Mouse (Mus musculus) lung, postnatal 0 days (tissue): ENCODE measurements around the gene Npas4. TPM values are rescaled to one million over a fixed set of nuclear protein-coding genes. Genes with fewer than 3 reads are reported as not detected.
"Not testable (repeated sequence)": the region's sequence is repeated elsewhere in the genome, so short reads cannot be mapped to it uniquely, and the experiment has no call there.

Source experiments
- ATAC-seq: fragments of 200-750 bp; cut with Nextera tagmentation; 2 replicates; pipeline ENCODE4 v1.8.0; 2017; ENCODE audit warnings: moderate library complexity
- DNase-seq: peaks from one replicate; pipeline ENCODE4 v3.0.0-alpha.2; 2016; ENCODE audit warnings: low spot score
- H3K27ac ChIP-seq: fragments of 300-500 bp; sonication (generic); 2 replicates; pipeline ENCODE4 v1.5.1; 2014; ENCODE audit warnings: antibody characterized with exemption, mild to moderate bottlenecking, low read length, mixed read lengths
- H3K27me3 ChIP-seq: fragments of 300-500 bp; sonication (generic); replicated peaks from 2 replicates; pipeline ENCODE4 v1.6.1; 2014; ENCODE audit warnings: low read length, mixed read lengths; ENCODE audit not compliant: insufficient read depth
- H3K36me3 ChIP-seq: fragments of 300-500 bp; sonication (generic); 2 replicates; pipeline ENCODE4 v1.6.1; 2014; ENCODE audit warnings: low read length, mixed read lengths; ENCODE audit not compliant: insufficient read depth
- H3K4me1 ChIP-seq: fragments of 300-500 bp; sonication (generic); 2 replicates; pipeline ENCODE4 v1.6.1; 2014; ENCODE audit warnings: antibody characterized with exemption, low read depth, low read length, mixed read lengths; ENCODE audit not compliant: insufficient read depth
- H3K4me2 ChIP-seq: fragments of 300-500 bp; sonication (generic); replicated peaks from 2 replicates; pipeline ENCODE4 v1.6.1; 2014; ENCODE audit warnings: low read depth, mild to moderate bottlenecking, low read length, moderate library complexity, mixed read lengths
- H3K4me3 ChIP-seq: fragments of 300-500 bp; sonication (generic); 2 replicates; pipeline ENCODE4 v1.5.1; 2014; ENCODE audit warnings: low read depth, low read length
- H3K9ac ChIP-seq: fragments of 300-500 bp; sonication (generic); replicated peaks from 2 replicates; pipeline ENCODE4 v1.6.1; 2014; ENCODE audit warnings: low read depth, mild to moderate bottlenecking
- H3K9me3 ChIP-seq: fragments of 300-500 bp; sonication (generic); 2 replicates; pipeline ENCODE4 v1.6.1; 2016; ENCODE audit warnings: low read length, mixed read lengths
- CTCF ChIP-seq: IDR thresholded peaks from 2 replicates; pipeline ENCODE4 v1.5.1; 2016; ENCODE audit warnings: antibody characterized with exemption, mild to moderate bottlenecking
- EP300 ChIP-seq: IDR thresholded peaks from 2 replicates; pipeline ENCODE4 v1.6.1; 2016; ENCODE audit warnings: antibody characterized with exemption, mild to moderate bottlenecking, control low read depth
- WGBS: fragments of 180-500 bp; shearing (Covaris S2); extraction: QIAGEN DNeasy Blood & Tissue Kit; methylation state at CpG from one replicate; pipeline ENCODE4 v1.1.7; 2014; 5-methylcytosine and 5-hydroxymethylcytosine counted together
- polyA plus RNA-seq: library from polyadenylated mRNA; unstranded; fragments of >200 nt; fragmentation: Nextera tagmentation; extraction: Ambion mirVana; gene quantifications from 2 replicates; pipeline ENCODE4 v1.2.1, GENCODE M21; 2015

Gene Npas4
- polyA plus RNA-seq, 1 experiment from 2014 or later: 0.04 TPM

- TF ChIP-seq CTCF (peak; percentile 44), EP300 (no peak)
- peaks cover 22% of the 10 kb centered on the region for H3K27me3 ChIP-seq
- no peak overlapping the region for H3K4me2 ChIP-seq
- 4% methylated on average over 13 of the region's 13 CpGs for WGBS
- H3K27ac ChIP-seq: no peak overlapping the region
- ATAC-seq (peak; percentile 81), DNase-seq (peak; percentile 91)
- H3K4me3 ChIP-seq: no peak overlapping the region
- H3K9me3 ChIP-seq: no peaks in the 10 kb centered on the region
- no peaks in the 10 kb centered on the region for H3K4me1 ChIP-seq
- no peaks in the 10 kb centered on the region for H3K36me3 ChIP-seq
- no peak overlapping the region for H3K9ac ChIP-seq
These were observed 1.1 kb downstream of the Npas4 start for GRCm38 (mm10) chr19:4989013-4989412.

GRCm38 (mm10) chr19:4981767-4982166 lies 8.3 kb downstream of the Npas4 start:
- no peak for ATAC-seq
- Histone ChIP-seq H3K4me2 (no peak overlapping the region), H3K9me3 (no peaks in the 10 kb centered on the region), H3K4me3 (no peak overlapping the region), H3K4me1 (no peaks in the 10 kb centered on the region), H3K9ac (no peak overlapping the region), H3K36me3 (no peaks in the 10 kb centered on the region), H3K27ac (no peak overlapping the region), H3K27me3 (no peaks in the 10 kb centered on the region)
- TF ChIP-seq EP300: no peak
- TF ChIP-seq CTCF: peak; percentile 80
- peak; percentile 72 for DNase-seq

- no peak overlapping the region for H3K4me3 ChIP-seq
- peak; percentile 60 for TF ChIP-seq CTCF
- no peak for TF ChIP-seq EP300
- no peaks in the 10 kb centered on the region for H3K9me3 ChIP-seq
- no peak overlapping the region for H3K9ac ChIP-seq
- 76% methylated on average over 2 of the region's 2 CpGs for WGBS
- no peak overlapping the region for H3K27ac ChIP-seq
- peaks cover 6% of the 10 kb centered on the region; the same call in 1 of the 2 replicates for H3K36me3 ChIP-seq
- DNase-seq: peak; percentile 10
- H3K27me3 ChIP-seq: no peaks in the 10 kb centered on the region
- no peak overlapping the region for H3K4me2 ChIP-seq
- no peak for ATAC-seq
- no peaks in the 10 kb centered on the region for H3K4me1 ChIP-seq
These were observed 21.9 kb downstream of the Npas4 start for GRCm38 (mm10) chr19:4968236-4968635.

GRCm38 (mm10) chr19:4961928-4962601 lies 28.1 kb downstream of the Npas4 start, which contains the start of gene Mrpl11:
TSS of gene Mrpl11 (plus strand) at chr19:4962147.
- peak; percentile 98 for ATAC-seq
- peak; percentile 97 for DNase-seq
- Histone ChIP-seq H3K4me1 (no peaks in the 10 kb centered on the region; the same call in 1 of the 2 replicates), H3K36me3 (peaks cover 6% of the 10 kb centered on the region; the same call in 1 of the 2 replicates), H3K9ac (peak within 1 kb of the TSS; percentile 72), H3K4me2 (peak within 1 kb of the TSS; percentile 61), H3K4me3 (peak within 1 kb of the TSS; percentile 82), H3K9me3 (no peaks in the 10 kb centered on the region), H3K27ac (peak within 1 kb of the TSS; percentile 69; the same call in 1 of the 2 replicates), H3K27me3 (no peaks in the 10 kb centered on the region)
- under 1% methylated on average over 34 of the region's 34 CpGs for WGBS
- TF ChIP-seq CTCF: peak; percentile 95
- peak; percentile 86 for TF ChIP-seq EP300

- ATAC-seq, H3K36me3 ChIP-seq, H3K9ac ChIP-seq, H3K4me2 ChIP-seq, H3K4me1 ChIP-seq, H3K27me3 ChIP-seq, H3K4me3 ChIP-seq, DNase-seq, H3K9me3 ChIP-seq, H3K27ac ChIP-seq: not testable (repeated sequence)
- 76% methylated on average over 9 of the region's 9 CpGs for WGBS
These were observed 41.5 kb downstream of the Npas4 start for GRCm38 (mm10) chr19:4948641-4949040.

GRCm38 (mm10) chr19:4945540-4945939 lies 44.6 kb downstream of the Npas4 start:
- Histone ChIP-seq H3K27ac (no peak overlapping the region), H3K4me2 (no peak overlapping the region), H3K27me3 (no peaks in the 10 kb centered on the region), H3K9ac (no peak overlapping the region), H3K9me3 (no peaks in the 10 kb centered on the region), H3K4me3 (no peak overlapping the region), H3K36me3 (no peaks in the 10 kb centered on the region), H3K4me1 (peaks cover 6% of the 10 kb centered on the region; the same call in 1 of the 2 replicates)
- no peak for DNase-seq
- ATAC-seq: no peak
- TF ChIP-seq EP300: no peak
- no peak for TF ChIP-seq CTCF
- WGBS: 48% methylated on average over 6 of the region's 6 CpGs
